7 mouse cellular contexts compared by ENCODE assay signal in the genomic region with DNA sequence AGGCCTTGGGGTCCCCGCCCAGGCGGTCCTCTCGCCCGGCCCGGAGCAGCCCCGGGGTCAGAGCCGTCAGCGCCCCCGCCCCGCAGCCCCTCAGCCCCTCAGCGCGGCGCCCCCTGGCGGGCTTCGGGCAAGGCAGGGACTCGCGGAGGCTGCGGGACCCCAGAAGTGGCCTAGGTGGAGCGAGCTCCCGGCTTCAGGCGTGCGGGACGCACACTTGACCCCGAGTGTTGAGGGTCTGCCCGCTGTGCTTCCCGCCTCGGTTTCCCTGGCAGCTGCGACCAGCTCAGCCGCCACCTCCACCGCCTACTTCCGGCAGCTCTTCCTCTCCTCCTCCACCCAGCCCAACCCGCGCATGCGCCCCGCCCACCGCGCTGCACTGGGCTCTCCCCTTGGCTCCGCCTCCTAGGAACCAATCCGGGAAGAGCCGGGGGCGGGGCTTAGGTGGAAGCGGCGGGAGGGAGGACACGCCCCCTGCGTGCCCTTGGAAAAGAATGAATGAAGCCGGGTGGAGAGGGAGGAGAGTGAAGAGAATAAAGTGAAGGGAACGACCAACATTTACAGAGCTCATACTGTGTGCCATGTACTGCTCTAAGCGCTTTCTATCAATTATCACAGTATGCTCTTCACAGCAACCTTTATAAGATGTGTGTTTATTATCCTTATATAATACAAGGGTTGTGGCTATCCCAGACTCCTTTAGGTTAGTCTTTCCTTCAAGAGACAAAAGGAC. TPM values are rescaled to one million over a fixed set of nuclear protein-coding genes. Genes with fewer than 3 reads are reported as not detected.
DNase-seq lines count a peak whose midpoint lies in the region; ATAC-seq and TF ChIP-seq lines count a peak whose summit lies in the region.

Gene Smap2, minus strand, starts transcription at position 320 of the 730 bp plus-strand sequence.

- peak; percentile 93 for ATAC-seq in embryonic facial prominence, embryonic 12.5 days (ENCODE audit: insufficient number of reproducible peaks, insufficient read depth, low FRiP score, low TSS enrichment)
- ATAC-seq in limb, embryonic 12.5 days (ENCODE audit: insufficient number of reproducible peaks, insufficient read depth, low FRiP score, low TSS enrichment, low read depth), result peak; percentile 95
- ATAC-seq in midbrain, embryonic 15.5 days (replicated peaks), result peak; percentile 97

- H3K4me1 ChIP-seq in embryonic facial prominence, embryonic 12.5 days, result peaks cover 12% of the 10 kb centered on the region
- H3K4me1 ChIP-seq in kidney, adult 2 months (ENCODE audit: control insufficient read depth, insufficient read depth, low read length), result peaks cover 10% of the 10 kb centered on the region; the same call in 1 of the 2 replicates
- H3K4me1 ChIP-seq in limb, embryonic 12.5 days (replicated peaks), result peaks cover 17% of the 10 kb centered on the region
- H3K4me1 ChIP-seq in midbrain, embryonic 15.5 days, result peaks cover 22% of the 10 kb centered on the region
- peaks cover 10% of the 10 kb centered on the region; the same call in 1 of the 2 replicates for H3K4me1 ChIP-seq in spleen, adult 2 months (ENCODE audit: control insufficient read depth, insufficient read depth, insufficient read length)

- peak; percentile 100 for DNase-seq in adrenal gland, postnatal 25 days
- peak; percentile 99 for DNase-seq in heart, adult 18-20 months
- peak; percentile 99 for DNase-seq in kidney, adult 2 months
- DNase-seq in spleen, adult 2 months (ENCODE audit: low read depth in 1 of 2, low spot score in 2 of 2), result peak; percentile 77 to 97

- no peaks in the 10 kb centered on the region for H3K27me3 ChIP-seq in embryonic facial prominence, embryonic 12.5 days
- no peaks in the 10 kb centered on the region for H3K27me3 ChIP-seq in kidney, adult 2 months (replicated peaks; ENCODE audit: control insufficient read depth, insufficient read depth, low read length)
- H3K27me3 ChIP-seq in limb, embryonic 12.5 days, result no peaks in the 10 kb centered on the region
- H3K27me3 ChIP-seq in midbrain, embryonic 15.5 days (replicated peaks), result no peaks in the 10 kb centered on the region
- no peaks in the 10 kb centered on the region for H3K27me3 ChIP-seq in spleen, adult 2 months (ENCODE audit: control insufficient read depth, insufficient read depth, low read length)

- peak; percentile 78 for TF ChIP-seq POLR2A in kidney, adult 2 months (IDR thresholded peaks at IDR 0.05; ENCODE audit: low read depth, low read length)
- TF ChIP-seq POLR2A in spleen, adult 2 months (IDR thresholded peaks at IDR 0.05; ENCODE audit: low read depth, low read length), result peak; percentile 93

- peak within 1 kb of the TSS; percentile 99 for H3K4me3 ChIP-seq in embryonic facial prominence, embryonic 12.5 days
- peak within 1 kb of the TSS; percentile 80 for H3K4me3 ChIP-seq in kidney, adult 2 months (ENCODE audit: insufficient read depth, low read depth, low read length)
- H3K4me3 ChIP-seq in limb, embryonic 12.5 days (replicated peaks), result peak within 1 kb of the TSS; percentile 98
- H3K4me3 ChIP-seq in midbrain, embryonic 15.5 days, result peak within 1 kb of the TSS; percentile 98
- H3K4me3 ChIP-seq in spleen, adult 2 months (ENCODE audit: extremely low read depth, insufficient read depth, insufficient read length), result peak within 1 kb of the TSS; percentile 99

- TF ChIP-seq CTCF in kidney, adult 2 months (conservative IDR thresholded peaks at IDR 0.05; ENCODE audit: insufficient read depth, insufficient read length, low read depth, low read length), result peak; percentile 37
- TF ChIP-seq CTCF in spleen, adult 2 months (IDR thresholded peaks at IDR 0.05; ENCODE audit: extremely low read depth, insufficient read depth, insufficient read length, insufficient replicate concordance), result peak; percentile 54; the same call in 1 of the 2 replicates

- H3K9ac ChIP-seq in embryonic facial prominence, embryonic 12.5 days, result peak within 1 kb of the TSS; percentile 89
- peak within 1 kb of the TSS; percentile 83 for H3K9ac ChIP-seq in limb, embryonic 12.5 days (replicated peaks)
- peak within 1 kb of the TSS; percentile 82 for H3K9ac ChIP-seq in midbrain, embryonic 15.5 days

- peak within 1 kb of the TSS; percentile 97 for H3K4me2 ChIP-seq in embryonic facial prominence, embryonic 12.5 days (replicated peaks)
- H3K4me2 ChIP-seq in limb, embryonic 12.5 days, result peak within 1 kb of the TSS; percentile 97
- H3K4me2 ChIP-seq in midbrain, embryonic 15.5 days, result peak within 1 kb of the TSS; percentile 81

- H3K27ac ChIP-seq in embryonic facial prominence, embryonic 12.5 days, result peak within 1 kb of the TSS; percentile 73
- H3K27ac ChIP-seq in kidney, adult 2 months (ENCODE audit: insufficient read depth, low read depth, low read length), result peak within 1 kb of the TSS; percentile 42; the same call in 1 of the 2 replicates
- peak within 1 kb of the TSS; percentile 69; the same call in 1 of the 2 replicates for H3K27ac ChIP-seq in limb, embryonic 12.5 days
- peak within 1 kb of the TSS; percentile 81 for H3K27ac ChIP-seq in midbrain, embryonic 15.5 days
- peak within 1 kb of the TSS; percentile 92 for H3K27ac ChIP-seq in spleen, adult 2 months (ENCODE audit: insufficient read depth, low read length)

- H3K36me3 ChIP-seq in embryonic facial prominence, embryonic 12.5 days, result no peaks in the 10 kb centered on the region
- H3K36me3 ChIP-seq in kidney, adult 2 months (ENCODE audit: control insufficient read depth, insufficient read depth, low read length), result no peaks in the 10 kb centered on the region
- no peaks in the 10 kb centered on the region for H3K36me3 ChIP-seq in limb, embryonic 12.5 days
- no peaks in the 10 kb centered on the region for H3K36me3 ChIP-seq in midbrain, embryonic 15.5 days (replicated peaks)
- H3K36me3 ChIP-seq in spleen, adult 2 months (ENCODE audit: control insufficient read depth, insufficient read depth, low read length), result no peaks in the 10 kb centered on the region

- H3K9me3 ChIP-seq in embryonic facial prominence, embryonic 12.5 days, result no peaks in the 10 kb centered on the region
- no peaks in the 10 kb centered on the region for H3K9me3 ChIP-seq in limb, embryonic 12.5 days
- no peaks in the 10 kb centered on the region for H3K9me3 ChIP-seq in midbrain, embryonic 15.5 days

- under 1% methylated on average over 41 of the region's 48 CpGs for WGBS in embryonic facial prominence, embryonic 12.5 days
- WGBS in kidney, adult 2 months, result under 1% methylated on average over 43 of the region's 48 CpGs
- 1% methylated on average over 38 of the region's 48 CpGs for WGBS in limb, embryonic 12.5 days
- WGBS in midbrain, embryonic 15.5 days, result 0% methylated on average over 48 of the region's 48 CpGs
- under 1% methylated on average over 39 of the region's 48 CpGs for WGBS in spleen, adult 2 months

RNA-seq across cellular contexts. Expression of gene Smap2, which starts in this region (rescaled TPM):
- 31.5 and 35.7 TPM in 2 replicates for total RNA-seq in adrenal gland, postnatal 25 days (2021)
- 19.3 and 22.6 TPM in 2 replicates for polyA plus RNA-seq in embryonic facial prominence, embryonic 12.5 days (2016; fragmentation: Nextera tagmentation; extraction: Ambion mirVana)
- total RNA-seq in heart, adult 18-20 months (2021), result 10 to 100 TPM; 43.8 to 51.5 TPM
- 20.5 and 27.3 TPM in 2 replicates for polyA plus RNA-seq in kidney, adult 2 months (2012; rRNA removed)
- 16.9 and 20.3 TPM in 2 replicates for polyA plus RNA-seq in limb, embryonic 12.5 days (2016; fragmentation: Nextera tagmentation; extraction: Ambion mirVana)
- 45.1 and 46.6 TPM in 2 replicates for polyA plus RNA-seq in midbrain, embryonic 15.5 days (2015; fragmentation: Nextera tagmentation; extraction: Ambion mirVana)
- polyA plus RNA-seq in spleen, adult 2 months (2012; rRNA removed), result 63.7 and 71.5 TPM in 2 replicates

Comparison
In these comparisons a context has a peak if more than half of its experiments do, and no peak if none do; other contexts are left out.
1. Peak in every context shown above with its lines: DNase-seq, ATAC-seq, H3K4me3 ChIP-seq and H3K27ac ChIP-seq.
2. H3K27ac ChIP-seq: peak in every context shown above with its lines; median percentile 92 in spleen, adult 2 months; 81 in midbrain, embryonic 15.5 days; 73 in embryonic facial prominence, embryonic 12.5 days; 69 in limb, embryonic 12.5 days; 42 in kidney, adult 2 months.